Mouse (Mus musculus) bone marrow, adult 2 months (tissue): Measurements from ENCODE around the gene Zdhhc14.

Source experiments
- CTCF ChIP-seq: fragments of 200-500 bp; IDR thresholded peaks from 2 replicates; pipeline ENCODE4 v1.5.1; 2011; ENCODE audit warnings: low read length, control low read depth; ENCODE audit not compliant: control insufficient read depth, insufficient read depth
- POLR2A ChIP-seq: fragments of 200-500 bp; IDR thresholded peaks from 2 replicates; pipeline ENCODE4 v1.6.1; 2011; ENCODE audit warnings: low read depth, mild to moderate bottlenecking, control low read depth, low read length, borderline replicate concordance; ENCODE audit not compliant: control insufficient read depth

- TF ChIP-seq CTCF (no peak), POLR2A (no peak)
These were observed 108.2 kb downstream of the Zdhhc14 start for GRCm38 (mm10) chr17:5600505-5601027.
